8 mouse cellular contexts compared by ENCODE assay signal in genomic region chr5:121839128-121839473, GRCm38 (mm10). TPM values are rescaled to one million over a fixed set of nuclear protein-coding genes. Genes with fewer than 3 reads are reported as not detected.
A peak's percentile ranks its signal among the peaks of the same experiment; 100 is the strongest.
DNase-seq lines count a peak whose midpoint lies in the region; ATAC-seq and TF ChIP-seq lines count a peak whose summit lies in the region.

No protein-coding gene starts in this region.

- H3K9me3 ChIP-seq in lung, postnatal 0 days (ENCODE audit: low read length) = no peaks in the 10 kb centered on the region
- no peaks in the 10 kb centered on the region for H3K9me3 ChIP-seq in limb, embryonic 10.5 days (replicated peaks)
- H3K9me3 ChIP-seq in neural tube, embryonic 14.5 days (ENCODE audit: control insufficient read depth, low read length) = no peaks in the 10 kb centered on the region

- no peak for TF ChIP-seq EP300 in lung, postnatal 0 days (IDR thresholded peaks at IDR 0.05)

- ATAC-seq in lung, postnatal 0 days = no peak
- no peak for ATAC-seq in neural tube, embryonic 14.5 days (ENCODE audit: low read depth)

- H3K27ac ChIP-seq in lung, postnatal 0 days (ENCODE audit: low read length) = peak overlapping the region; percentile 93
- peak overlapping the region; percentile 30 for H3K27ac ChIP-seq in limb, embryonic 10.5 days
- H3K27ac ChIP-seq in neural tube, embryonic 14.5 days (ENCODE audit: low read depth, low read length) = no peak overlapping the region

- H3K4me1 ChIP-seq in lung, postnatal 0 days (ENCODE audit: insufficient read depth, low read depth, low read length) = peaks cover 33% of the 10 kb centered on the region
- peaks cover 68% of the 10 kb centered on the region for H3K4me1 ChIP-seq in limb, embryonic 10.5 days
- H3K4me1 ChIP-seq in neural tube, embryonic 14.5 days (ENCODE audit: control insufficient read depth, insufficient read depth, low read length) = peaks cover 16% of the 10 kb centered on the region; the same call in 1 of the 2 replicates

- TF ChIP-seq CTCF in lung, postnatal 0 days (IDR thresholded peaks at IDR 0.05) = no peak

- WGBS in lung, postnatal 0 days = 21% methylated on average over 7 of the region's 7 CpGs
- WGBS in limb, embryonic 10.5 days = 19% methylated on average over 7 of the region's 7 CpGs
- WGBS in neural tube, embryonic 14.5 days = 31% methylated on average over 7 of the region's 7 CpGs

- intact Hi-C loops in left cerebral cortex, postnatal 4 days (cut with DNase I) = no loop called here

- no peaks in the 10 kb centered on the region for H3K27me3 ChIP-seq in lung, postnatal 0 days (replicated peaks; ENCODE audit: insufficient read depth, low read length)
- peaks cover 70% of the 10 kb centered on the region for H3K27me3 ChIP-seq in limb, embryonic 10.5 days (ENCODE audit: low read depth, poor library complexity, severe bottlenecking)
- peaks cover 30% of the 10 kb centered on the region for H3K27me3 ChIP-seq in neural tube, embryonic 14.5 days (ENCODE audit: control insufficient read depth, insufficient read depth, low read length)

- peak overlapping the region; percentile 43 for H3K9ac ChIP-seq in lung, postnatal 0 days (replicated peaks; ENCODE audit: low read depth)
- no peak overlapping the region for H3K9ac ChIP-seq in neural tube, embryonic 14.5 days (replicated peaks; ENCODE audit: low read depth, low read length)

- H3K36me3 ChIP-seq in lung, postnatal 0 days (ENCODE audit: insufficient read depth, low read length) = no peaks in the 10 kb centered on the region
- no peaks in the 10 kb centered on the region for H3K36me3 ChIP-seq in limb, embryonic 10.5 days
- no peaks in the 10 kb centered on the region for H3K36me3 ChIP-seq in neural tube, embryonic 14.5 days (ENCODE audit: control insufficient read depth, insufficient read depth, low read length)

- peak; percentile 44 for DNase-seq in cerebellum, adult 11 months
- no peak for DNase-seq in cerebellum, postnatal 14 days
- no peak for DNase-seq in lung, postnatal 0 days (ENCODE audit: low spot score)
- DNase-seq in lung, postnatal 4 days = no peak
- DNase-seq in limb, embryonic 10.5 days (ENCODE audit: low spot score) = no peak
- no peak for DNase-seq in left cerebral cortex, postnatal 4 days
- no peak for DNase-seq in adrenal gland, postnatal 25 days

- H3K4me3 ChIP-seq in lung, postnatal 0 days (ENCODE audit: low read depth, low read length) = peak overlapping the region; percentile 86
- H3K4me3 ChIP-seq in limb, embryonic 10.5 days = peak overlapping the region; percentile 78
- H3K4me3 ChIP-seq in neural tube, embryonic 14.5 days (ENCODE audit: low read depth, low read length) = no peak overlapping the region; the same call in 1 of the 2 replicates

- H3K4me2 ChIP-seq in lung, postnatal 0 days (replicated peaks; ENCODE audit: low read depth, low read length) = peak overlapping the region; percentile 67
- H3K4me2 ChIP-seq in neural tube, embryonic 14.5 days (ENCODE audit: low read depth, low read length) = peak overlapping the region; percentile 90

RNA-seq across cellular contexts. Expression of gene Sh2b3, which starts 1.7 kb away (rescaled TPM):
- polyA plus RNA-seq in lung, postnatal 0 days (2015; fragmentation: Nextera tagmentation; extraction: Ambion mirVana) = 24.4 and 26.2 TPM in 2 replicates
- 10.9 and 11.2 TPM in 2 replicates for polyA plus RNA-seq in limb, embryonic 10.5 days (2016; fragmentation: Nextera tagmentation; extraction: Ambion mirVana)
- polyA plus RNA-seq in neural tube, embryonic 14.5 days (2014; fragmentation: Nextera tagmentation; extraction: Ambion mirVana) = 6.4 and 8.5 TPM in 2 replicates
- total RNA-seq in left cerebral cortex, postnatal 4 days (2021) = 10 to 100 TPM; 13.3 to 13.4 TPM
- 36.4 and 46.0 TPM in 2 replicates for total RNA-seq in adrenal gland, postnatal 25 days (2021)

RNA-seq across cellular contexts. Expression of gene Pheta1, which starts 9.7 kb away (rescaled TPM):
- polyA plus RNA-seq in lung, postnatal 0 days (2015; fragmentation: Nextera tagmentation; extraction: Ambion mirVana) = 22.7 and 23.4 TPM in 2 replicates
- 60.2 and 67.0 TPM in 2 replicates for polyA plus RNA-seq in limb, embryonic 10.5 days (2016; fragmentation: Nextera tagmentation; extraction: Ambion mirVana)
- polyA plus RNA-seq in neural tube, embryonic 14.5 days (2014; fragmentation: Nextera tagmentation; extraction: Ambion mirVana) = 22.6 and 27.4 TPM in 2 replicates
- 10 to 100 TPM; 19.4 to 19.9 TPM for total RNA-seq in left cerebral cortex, postnatal 4 days (2021)
- 6.2 and 8.8 TPM in 2 replicates for total RNA-seq in adrenal gland, postnatal 25 days (2021)
